Mouse (Mus musculus) liver, postnatal 0 days (tissue): ENCODE measurements at regions not wholly inside any gene's neighbourhood (a gene's known extent, or its start where the extent isn't known, plus 50 kb on each side); places are given as distances from the start of the nearest gene placed in this dataset.

ENCODE experiments used
- CTCF ChIP-seq: sonication (generic); IDR thresholded peaks from 2 replicates; pipeline ENCODE4 v1.5.1; 2016; ENCODE audit warnings: antibody characterized with exemption, low read depth
- EP300 ChIP-seq: IDR thresholded peaks from 2 replicates; pipeline ENCODE4 v1.6.1; 2016; ENCODE audit warnings: antibody characterized with exemption, low read depth, mild to moderate bottlenecking

DNA sequence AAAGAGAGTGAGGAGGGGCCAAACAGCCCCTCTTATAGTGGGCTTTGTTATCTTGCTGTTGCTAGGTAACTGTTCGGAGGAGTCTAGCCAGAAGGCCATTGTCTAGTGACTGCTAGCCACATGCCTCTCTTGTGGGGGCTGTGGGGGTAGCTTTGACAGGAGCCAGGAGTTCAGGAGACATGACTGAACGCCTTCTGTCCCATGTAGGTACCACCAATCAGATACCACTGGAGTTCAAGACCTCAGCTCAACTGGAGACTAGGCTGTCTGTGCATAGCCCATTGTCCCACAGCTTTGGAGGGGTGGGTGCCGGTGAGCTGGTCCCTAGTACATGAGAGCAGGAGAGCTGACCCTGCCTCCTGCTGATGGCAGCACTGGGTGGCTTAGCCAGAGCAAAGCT is 82.4 kb upstream of the Unc93a2 start:
- no peak for TF ChIP-seq CTCF
- TF ChIP-seq EP300, result no peak
